Mouse (Mus musculus): Measurements from ENCODE around the gene Hoxb7.

Gene Hoxb7

GRCm38 (mm10) chr11:96285771-96286738 is at the start of gene Hoxb7:
Hoxb7 (plus strand) TSS chr11:96286623.
- DNase-seq (ENCODE audit: low spot score) = no peak

GRCm38 (mm10) chr11:96240211-96240610 is 46.2 kb upstream of the Hoxb7 start:
- DNase-seq (ENCODE audit: low spot score) = peak; percentile 20

- no peak for DNase-seq (ENCODE audit: low spot score)
Observed at GRCm38 (mm10) chr11:96250901-96251300, 35.5 kb upstream of the Hoxb7 start.

GRCm38 (mm10) chr11:96251480-96252031 is 34.9 kb upstream of the Hoxb7 start:
- no peak for DNase-seq (ENCODE audit: low spot score)

- DNase-seq (ENCODE audit: low spot score) = no peak
Observed at GRCm38 (mm10) chr11:96252541-96253120, 33.8 kb upstream of the Hoxb7 start.

- no peak for DNase-seq (ENCODE audit: low spot score)
Observed at GRCm38 (mm10) chr11:96254221-96254620, 32.2 kb upstream of the Hoxb7 start.

GRCm38 (mm10) chr11:96255111-96255995 is 31.1 kb upstream of the Hoxb7 start:
- no peak for DNase-seq (ENCODE audit: low spot score)

- no peak for DNase-seq (ENCODE audit: low spot score)
Observed at GRCm38 (mm10) chr11:96255996-96256445, 30.4 kb upstream of the Hoxb7 start.

GRCm38 (mm10) chr11:96257141-96257540 is 29.3 kb upstream of the Hoxb7 start:
- no peak for DNase-seq (ENCODE audit: low spot score)

- no peak for DNase-seq (ENCODE audit: low spot score)
Observed at GRCm38 (mm10) chr11:96259038-96259437, 27.4 kb upstream of the Hoxb7 start.

- no peak for DNase-seq (ENCODE audit: low spot score)
Observed at GRCm38 (mm10) chr11:96259511-96259910, 26.9 kb upstream of the Hoxb7 start.

GRCm38 (mm10) chr11:96260310-96260970 is 26.0 kb upstream of the Hoxb7 start:
- no peak for DNase-seq (ENCODE audit: low spot score)

GRCm38 (mm10) chr11:96261323-96261890 is 25.0 kb upstream of the Hoxb7 start:
- DNase-seq (ENCODE audit: low spot score) = peak; percentile 56

GRCm38 (mm10) chr11:96262262-96262830 is 24.1 kb upstream of the Hoxb7 start:
- no peak for DNase-seq (ENCODE audit: low spot score)

- no peak for DNase-seq (ENCODE audit: low spot score)
Observed at GRCm38 (mm10) chr11:96263636-96264389, 22.6 kb upstream of the Hoxb7 start.

- DNase-seq (ENCODE audit: low spot score) = no peak
Observed at GRCm38 (mm10) chr11:96264390-96265020, 21.9 kb upstream of the Hoxb7 start.

- DNase-seq (ENCODE audit: low spot score) = no peak
Observed at GRCm38 (mm10) chr11:96265954-96266353, 20.5 kb upstream of the Hoxb7 start.

GRCm38 (mm10) chr11:96267021-96267920 is 19.2 kb upstream of the Hoxb7 start:
- DNase-seq (ENCODE audit: low spot score) = no peak
